Mouse (Mus musculus) liver, embryonic 16.5 days (tissue): ENCODE data around the gene Pkib. TPM values are rescaled to one million over a fixed set of nuclear protein-coding genes. Genes with fewer than 3 reads are reported as not detected.

Experiments
- ATAC-seq: fragments of 200-750 bp; cut with Nextera tagmentation; 2 replicates; pipeline ENCODE4 v1.8.0; 2017; ENCODE audit warnings: low read depth, mild to moderate bottlenecking, moderate number of reproducible peaks, moderate library complexity
- H3K27ac ChIP-seq: fragments of 300-500 bp; sonication (generic); 2 replicates; pipeline ENCODE4 v1.5.1; 2014; ENCODE audit warnings: mild to moderate bottlenecking, low read length
- H3K27me3 ChIP-seq: fragments of 300-500 bp; sonication (generic); 2 replicates; pipeline ENCODE4 v1.6.1; 2014; ENCODE audit warnings: low read depth, low read length, mixed read lengths; ENCODE audit not compliant: control insufficient read depth, insufficient read depth
- H3K36me3 ChIP-seq: fragments of 300-500 bp; sonication (generic); 2 replicates; pipeline ENCODE4 v1.6.1; 2014; ENCODE audit warnings: mild to moderate bottlenecking; ENCODE audit not compliant: control insufficient read depth, insufficient read depth
- H3K4me1 ChIP-seq: fragments of 300-500 bp; sonication (generic); 2 replicates; pipeline ENCODE4 v1.6.1; 2014; ENCODE audit warnings: low read depth, low read length, mixed read lengths; ENCODE audit not compliant: control insufficient read depth
- H3K4me2 ChIP-seq: fragments of 300-500 bp; sonication (generic); 2 replicates; pipeline ENCODE4 v1.6.1; 2014; ENCODE audit warnings: low read depth, low read length, mixed read lengths
- H3K4me3 ChIP-seq: fragments of 300-500 bp; sonication (generic); 2 replicates; pipeline ENCODE4 v1.5.1; 2014; ENCODE audit warnings: low read depth, mild to moderate bottlenecking, low read length
- H3K9ac ChIP-seq: fragments of 300-500 bp; sonication (generic); 2 replicates; pipeline ENCODE4 v1.6.1; 2014; ENCODE audit warnings: low read depth, low read length
- H3K9me3 ChIP-seq: fragments of 300-500 bp; sonication (generic); replicated peaks from 2 replicates; pipeline ENCODE4 v1.6.1; 2016; ENCODE audit warnings: low read length; ENCODE audit not compliant: control insufficient read depth
- WGBS: fragments of 180-500 bp; shearing (Covaris S2); extraction: QIAGEN DNeasy Blood & Tissue Kit; methylation state at CpG from one replicate; pipeline ENCODE4 v1.1.7; 2014; ENCODE audit not compliant: insufficient replicate concordance; 5-methylcytosine and 5-hydroxymethylcytosine counted together
- polyA plus RNA-seq: library from polyadenylated mRNA; unstranded; fragments of >200 nt; fragmentation: Nextera tagmentation; extraction: Ambion mirVana; gene quantifications from 2 replicates; pipeline ENCODE4 v1.2.1, GENCODE M21; 2015

Gene Pkib
- polyA plus RNA-seq, 1 experiment from 2014 or later: 1.5 TPM

DNA sequence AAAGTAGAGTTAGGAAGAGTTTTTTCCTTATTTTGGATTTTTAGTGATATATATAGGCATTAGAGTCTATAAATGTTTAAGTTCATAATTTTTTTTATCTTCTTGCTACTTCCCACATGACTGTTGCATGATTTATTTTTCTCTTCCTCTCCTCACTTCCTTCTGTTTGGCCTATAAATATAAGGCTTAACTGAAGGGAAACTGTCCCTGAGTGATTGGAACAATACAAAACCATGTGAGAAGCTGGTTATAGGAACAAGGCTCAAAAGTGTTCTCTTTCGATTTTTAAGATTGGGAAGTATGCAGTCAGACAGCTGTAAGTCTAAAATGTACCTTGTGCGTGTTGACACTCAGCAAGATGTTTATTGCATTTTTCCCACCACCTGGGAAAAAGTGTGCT lies 58.4 kb downstream of the Pkib start:
- 21% methylated on average over 2 of the region's 2 CpGs for WGBS
- no peaks in the 10 kb centered on the region for H3K4me1 ChIP-seq
- H3K27me3 ChIP-seq: no peaks in the 10 kb centered on the region

DNA sequence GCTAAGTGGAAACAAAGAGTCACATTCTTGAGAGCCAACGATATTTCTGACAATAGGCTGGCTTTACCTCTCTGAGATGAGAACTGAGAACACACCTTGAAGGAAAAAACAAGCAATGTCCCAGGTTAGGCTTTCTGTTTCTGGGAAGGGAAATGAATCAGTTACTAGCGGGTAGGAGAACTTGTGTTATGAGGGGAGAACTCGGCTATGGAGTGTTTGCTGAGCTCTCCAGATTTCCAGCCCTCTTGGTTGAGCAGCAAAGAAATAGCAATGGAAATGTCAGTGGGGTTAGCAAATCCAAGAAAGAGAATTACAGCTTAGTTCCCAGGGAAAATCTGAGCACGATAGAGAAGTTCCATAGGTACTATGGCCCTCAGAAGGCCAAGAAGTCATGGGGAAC lies 70.5 kb downstream of the Pkib start:
- Histone ChIP-seq H3K4me1 (no peaks in the 10 kb centered on the region), H3K9ac (no peak overlapping the region), H3K36me3 (no peaks in the 10 kb centered on the region), H3K27ac (no peak overlapping the region), H3K27me3 (no peaks in the 10 kb centered on the region), H3K9me3 (no peaks in the 10 kb centered on the region), H3K4me3 (no peak overlapping the region), H3K4me2 (no peak overlapping the region)
- 62% methylated on average over 4 of the region's 4 CpGs for WGBS
- no peak for ATAC-seq

More for the DNA sequence above, 58.4 kb downstream of the Pkib start:
- H3K4me3 ChIP-seq: no peak overlapping the region
- no peaks in the 10 kb centered on the region for H3K36me3 ChIP-seq
- no peak for ATAC-seq
- H3K27ac ChIP-seq: no peak overlapping the region
- no peaks in the 10 kb centered on the region for H3K9me3 ChIP-seq
- H3K4me2 ChIP-seq: no peak overlapping the region
- no peak overlapping the region for H3K9ac ChIP-seq

DNA sequence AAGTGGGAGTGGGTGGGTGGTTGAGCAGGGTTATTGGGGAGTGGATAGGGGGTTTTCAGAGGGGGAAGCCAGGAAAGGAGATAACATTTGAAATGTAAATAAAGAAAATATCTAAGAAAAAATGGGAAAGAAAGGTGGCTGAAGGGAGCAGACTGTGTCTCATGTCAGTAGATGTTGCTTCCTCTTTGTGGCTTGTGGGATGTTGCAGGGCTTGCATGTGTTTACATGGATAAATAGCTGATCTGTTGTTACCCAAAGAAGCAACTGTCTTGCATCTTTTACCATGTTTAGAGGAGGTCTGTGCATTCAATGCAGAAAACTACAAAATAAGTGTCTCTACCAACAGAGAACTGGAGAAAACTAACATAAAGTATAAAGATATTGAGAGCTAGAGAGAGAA lies 89.3 kb downstream of the Pkib start:
- Histone ChIP-seq H3K4me3 (no peak overlapping the region), H3K9ac (no peak overlapping the region), H3K27ac (no peak overlapping the region), H3K4me1 (no peaks in the 10 kb centered on the region), H3K27me3 (no peaks in the 10 kb centered on the region), H3K9me3 (no peaks in the 10 kb centered on the region), H3K4me2 (no peak overlapping the region), H3K36me3 (no peaks in the 10 kb centered on the region)
- no peak for ATAC-seq

DNA sequence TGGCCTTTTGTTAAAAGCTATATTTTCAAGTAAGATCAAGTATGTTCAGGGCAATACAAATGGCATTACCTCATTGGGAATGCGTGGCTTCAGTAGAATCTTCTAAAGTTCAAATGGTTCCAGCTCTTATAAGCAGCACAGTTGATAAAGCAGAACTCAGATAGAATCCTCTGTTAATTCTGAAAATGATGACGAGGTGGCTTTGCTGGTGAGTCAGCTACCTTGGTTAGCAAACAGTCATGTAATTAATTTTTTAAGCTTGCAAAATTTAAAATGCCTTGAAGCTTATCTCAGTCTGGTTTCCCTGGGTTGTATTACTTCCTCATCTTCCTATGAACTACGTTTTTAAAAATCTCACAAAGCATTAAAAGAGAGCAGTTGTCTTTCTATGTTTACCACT lies 90.6 kb downstream of the Pkib start:
- Histone ChIP-seq H3K36me3 (no peaks in the 10 kb centered on the region), H3K9me3 (no peaks in the 10 kb centered on the region), H3K9ac (no peak overlapping the region), H3K4me1 (no peaks in the 10 kb centered on the region), H3K4me3 (no peak overlapping the region), H3K27ac (no peak overlapping the region), H3K4me2 (no peak overlapping the region), H3K27me3 (no peaks in the 10 kb centered on the region)
- ATAC-seq: no peak
- WGBS: 17% methylated on average over 3 of the region's 3 CpGs

DNA sequence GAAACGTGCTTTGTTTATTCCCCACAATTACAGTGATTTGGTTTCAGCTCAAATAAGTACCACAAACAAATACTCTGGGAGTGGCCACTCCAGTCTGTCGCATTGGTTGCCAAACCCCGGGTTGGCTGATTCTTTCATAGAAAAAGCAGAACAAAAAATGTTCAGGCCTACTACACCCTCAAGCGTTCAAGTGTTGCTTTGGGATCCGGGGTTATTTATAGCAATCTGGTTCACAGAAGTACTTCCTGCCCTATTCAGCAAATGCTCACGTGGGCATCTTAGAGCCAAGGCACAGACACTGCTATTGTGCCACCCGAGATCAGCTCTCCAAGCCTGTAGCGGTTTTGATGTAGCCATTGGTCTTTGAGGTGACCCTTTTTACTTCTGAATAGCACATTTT lies 95.9 kb downstream of the Pkib start:
- no peaks in the 10 kb centered on the region for H3K9me3 ChIP-seq
- no peak overlapping the region for H3K27ac ChIP-seq
- no peaks in the 10 kb centered on the region for H3K36me3 ChIP-seq
- H3K27me3 ChIP-seq: no peaks in the 10 kb centered on the region
- H3K4me3 ChIP-seq: no peak overlapping the region
- 20% methylated on average over 8 of the region's 8 CpGs for WGBS
- ATAC-seq: peak; percentile 37; the same call in 1 of the 2 replicates
- no peak overlapping the region for H3K4me2 ChIP-seq
- no peaks in the 10 kb centered on the region for H3K4me1 ChIP-seq
- H3K9ac ChIP-seq: no peak overlapping the region

DNA sequence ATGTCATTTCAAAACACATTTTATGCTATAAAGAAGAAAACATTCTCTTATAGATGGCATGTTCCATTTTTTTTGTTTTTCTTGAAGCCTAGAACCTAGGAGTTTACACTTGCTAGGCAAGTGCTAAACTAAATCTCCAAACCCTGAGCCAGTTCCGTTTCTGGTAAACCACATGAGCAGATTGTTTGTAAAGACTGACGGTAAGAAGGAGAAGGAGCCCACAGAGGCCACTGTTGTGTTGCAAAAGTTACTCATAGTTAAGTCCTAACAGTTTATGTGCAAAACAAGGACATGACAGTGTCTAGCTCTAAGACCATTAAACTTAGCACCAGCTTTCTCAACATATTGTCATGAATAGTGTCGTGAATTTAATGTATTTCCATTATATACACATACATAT lies 99.9 kb downstream of the Pkib start:
- Histone ChIP-seq H3K27ac (no peak overlapping the region), H3K9ac (no peak overlapping the region), H3K4me1 (no peaks in the 10 kb centered on the region), H3K4me2 (no peak overlapping the region), H3K4me3 (no peak overlapping the region), H3K9me3 (no peaks in the 10 kb centered on the region), H3K36me3 (no peaks in the 10 kb centered on the region), H3K27me3 (no peaks in the 10 kb centered on the region)
- 45% methylated on average over 3 of the region's 3 CpGs for WGBS
- ATAC-seq: no peak

DNA sequence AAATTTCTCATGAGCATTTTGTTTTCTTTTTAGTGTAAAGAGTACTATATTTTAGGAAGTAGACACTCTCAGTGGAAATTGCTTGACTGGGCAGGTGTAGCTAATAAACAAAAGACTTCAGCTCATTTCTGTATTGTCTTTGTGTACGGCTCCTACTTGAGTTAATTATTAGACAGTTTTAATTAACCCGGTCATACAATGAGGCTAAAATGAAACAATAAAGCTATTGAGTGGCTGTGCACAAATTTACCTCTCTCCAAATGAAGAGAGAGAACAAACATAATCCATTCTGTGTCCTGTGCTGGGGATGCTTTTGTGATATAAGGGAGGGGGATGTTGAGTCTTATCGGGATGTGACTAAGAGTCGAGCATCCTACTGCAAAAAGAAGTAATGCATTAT lies 109.0 kb downstream of the Pkib start:
- no peaks in the 10 kb centered on the region for H3K4me1 ChIP-seq
- H3K4me2 ChIP-seq: no peak overlapping the region
- 64% methylated on average over 4 of the region's 4 CpGs for WGBS
- no peaks in the 10 kb centered on the region for H3K36me3 ChIP-seq
- H3K4me3 ChIP-seq: no peak overlapping the region
- no peak overlapping the region for H3K9ac ChIP-seq
- no peak for ATAC-seq
- H3K9me3 ChIP-seq: no peaks in the 10 kb centered on the region
- H3K27me3 ChIP-seq: no peaks in the 10 kb centered on the region
- H3K27ac ChIP-seq: no peak overlapping the region

DNA sequence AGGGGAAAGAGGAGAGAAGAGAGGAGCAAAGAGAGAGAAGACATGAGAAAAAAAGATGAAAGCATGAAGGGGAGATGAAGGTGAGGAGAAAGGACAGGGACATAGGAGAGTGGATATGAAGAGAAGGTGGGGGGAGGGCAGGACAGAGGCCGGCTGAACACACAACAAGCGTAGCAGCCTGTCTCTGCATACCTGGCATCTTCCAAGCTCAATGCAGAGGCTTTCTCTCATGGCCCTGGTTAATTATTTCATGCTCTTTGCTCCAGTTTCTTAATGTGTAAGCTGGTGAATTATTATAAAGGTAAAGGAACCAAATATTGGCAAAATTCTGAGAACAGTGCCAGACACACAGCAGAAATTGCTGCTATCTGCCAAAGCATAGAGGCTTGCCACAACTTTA lies 109.6 kb downstream of the Pkib start:
- Histone ChIP-seq H3K4me1 (no peaks in the 10 kb centered on the region), H3K9ac (no peak overlapping the region), H3K27ac (no peak overlapping the region), H3K9me3 (no peaks in the 10 kb centered on the region), H3K36me3 (no peaks in the 10 kb centered on the region), H3K27me3 (no peaks in the 10 kb centered on the region), H3K4me2 (no peak overlapping the region), H3K4me3 (no peak overlapping the region)
- 54% methylated on average over 2 of the region's 2 CpGs for WGBS
- ATAC-seq: no peak

DNA sequence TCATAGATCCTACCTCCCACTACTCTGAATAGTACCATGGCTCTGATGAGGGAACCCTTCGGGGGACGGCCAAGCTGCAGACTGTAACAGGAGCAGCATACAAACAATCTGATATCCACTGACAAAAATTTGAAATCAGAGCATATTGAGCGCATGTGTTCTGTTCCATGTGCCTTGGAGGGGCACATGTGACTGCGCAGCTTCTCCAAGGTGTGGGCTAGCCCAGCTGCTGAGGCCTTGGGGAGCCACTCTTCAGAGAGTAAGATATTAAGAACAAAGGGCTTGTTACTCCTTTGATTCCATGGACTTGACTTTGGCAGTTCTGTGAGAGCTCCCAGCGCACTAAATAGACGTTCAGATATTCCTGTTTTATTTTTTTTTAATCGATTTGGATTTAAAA lies 111.3 kb downstream of the Pkib start:
- Histone ChIP-seq H3K27ac (no peak overlapping the region), H3K9me3 (no peaks in the 10 kb centered on the region), H3K27me3 (no peaks in the 10 kb centered on the region), H3K4me2 (no peak overlapping the region), H3K36me3 (no peaks in the 10 kb centered on the region), H3K4me3 (no peak overlapping the region), H3K4me1 (no peaks in the 10 kb centered on the region), H3K9ac (no peak overlapping the region)
- no peak for ATAC-seq
- WGBS: 57% methylated on average over 7 of the region's 7 CpGs

DNA sequence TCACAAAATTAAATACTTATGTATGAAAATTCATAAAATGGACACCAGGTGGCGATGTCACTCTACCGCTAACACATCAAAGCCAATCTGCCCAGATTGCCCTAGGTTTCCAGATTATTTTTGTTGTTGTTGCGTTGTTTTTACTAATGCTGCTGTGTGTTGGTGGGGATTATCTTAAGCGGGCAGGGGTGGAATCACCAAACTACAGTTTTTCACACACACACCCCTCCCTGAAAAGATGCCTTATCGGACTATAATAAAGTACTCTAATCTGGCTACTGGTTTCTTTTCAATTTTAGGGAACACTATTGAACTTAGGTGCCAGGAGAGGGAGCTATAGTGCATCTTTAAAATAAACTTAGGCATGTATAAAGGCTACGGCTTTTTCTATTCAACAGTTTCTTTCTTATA lies 111.8 kb downstream of the Pkib start:
- no peaks in the 10 kb centered on the region for H3K9me3 ChIP-seq
- ATAC-seq: 0 out of 2 replicates have a peak, but pooled peaks have one; percentile 24
- no peak overlapping the region for H3K27ac ChIP-seq
- peak overlapping the region; percentile 56 for H3K4me2 ChIP-seq
- peak overlapping the region; percentile 52 for H3K4me3 ChIP-seq
- H3K36me3 ChIP-seq: no peaks in the 10 kb centered on the region
- 5% methylated on average over 6 of the region's 6 CpGs for WGBS
- no peak overlapping the region for H3K9ac ChIP-seq
- H3K4me1 ChIP-seq: no peaks in the 10 kb centered on the region
- no peaks in the 10 kb centered on the region for H3K27me3 ChIP-seq
